Mouse (Mus musculus) spleen, adult 2 months (tissue): ENCODE measurements around the gene Dnmt1. TPM values are rescaled to one million over a fixed set of nuclear protein-coding genes. Genes with fewer than 3 reads are reported as not detected.

Experiments used
- DNase-seq, 2 experiments: peaks; one replicate each; pipeline versions ENCODE4 v3.0.0 to v3.0.0-alpha.2; 2012 to 2021; ENCODE audit warnings: low spot score in 2 of 2, low read depth in 1 of 2
- H3K27ac ChIP-seq: fragments of 200-500 bp; 2 replicates; pipeline ENCODE4 v1.5.1; 2012; ENCODE audit warnings: low read length, inconsistent platforms; ENCODE audit not compliant: insufficient read depth
- H3K27me3 ChIP-seq: fragments of 200-500 bp; 2 replicates; pipeline ENCODE4 v1.6.1; 2012; ENCODE audit warnings: mild to moderate bottlenecking, moderate library complexity, low read length, inconsistent platforms; ENCODE audit not compliant: control insufficient read depth, insufficient read depth
- H3K36me3 ChIP-seq: fragments of 200-500 bp; 2 replicates; pipeline ENCODE4 v1.6.1; 2012; ENCODE audit warnings: mild to moderate bottlenecking, low read length, inconsistent platforms; ENCODE audit not compliant: control insufficient read depth, insufficient read depth
- H3K4me1 ChIP-seq: fragments of 200-500 bp; 2 replicates; pipeline ENCODE4 v1.6.1; 2011; ENCODE audit warnings: inconsistent platforms; ENCODE audit not compliant: control insufficient read depth, insufficient read depth, insufficient read length
- H3K4me3 ChIP-seq: fragments of 200-500 bp; 2 replicates; pipeline ENCODE4 v1.5.1; 2011; ENCODE audit warnings: mild to moderate bottlenecking, inconsistent platforms; ENCODE audit not compliant: insufficient read depth, insufficient read length; ENCODE audit errors: extremely low read depth
- CTCF ChIP-seq: fragments of 200-500 bp; IDR thresholded peaks from 2 replicates; pipeline ENCODE4 v1.5.1; 2011; ENCODE audit warnings: mild to moderate bottlenecking, inconsistent platforms; ENCODE audit not compliant: insufficient read depth, insufficient read length, insufficient replicate concordance; ENCODE audit errors: extremely low read depth
- POLR2A ChIP-seq: fragments of 200-500 bp; IDR thresholded peaks from 2 replicates; pipeline ENCODE4 v1.6.1; 2011; ENCODE audit warnings: low read depth, low read length, inconsistent platforms
- WGBS: fragments of 180-500 bp; shearing (Covaris S2); methylation state at CpG from one replicate; pipeline ENCODE4 v1.1.7; 2018; 5-methylcytosine and 5-hydroxymethylcytosine counted together
- polyA plus RNA-seq: library from polyadenylated mRNA; depleted of rRNA; stranded (reverse); fragments of >200 nt; gene quantifications from 2 replicates; pipeline ENCODE4 v1.2.3, GENCODE M21; 2012

The Dnmt1 gene
- polyA plus RNA-seq, 1 experiment, result 37.0 TPM

- no peak for DNase-seq
- no peak overlapping the region for H3K4me3 ChIP-seq
- no peaks in the 10 kb centered on the region for H3K27me3 ChIP-seq
- TF ChIP-seq POLR2A (no peak), CTCF (no peak)
- peaks cover 16% of the 10 kb centered on the region for H3K36me3 ChIP-seq
- WGBS, result 91% methylated on average over 2 of the region's 2 CpGs
- H3K4me1 ChIP-seq, result no peaks in the 10 kb centered on the region
- no peak overlapping the region for H3K27ac ChIP-seq
Measured at GRCm38 (mm10) chr9:20943911-20944310, 15.8 kb downstream of the Dnmt1 start.

GRCm38 (mm10) chr9:20943396-20943795 is 16.3 kb downstream of the Dnmt1 start:
- Histone ChIP-seq H3K4me3 (no peak overlapping the region), H3K27ac (no peak overlapping the region), H3K36me3 (peaks cover 21% of the 10 kb centered on the region), H3K4me1 (no peaks in the 10 kb centered on the region), H3K27me3 (no peaks in the 10 kb centered on the region)
- 93% methylated on average over 7 of the region's 7 CpGs for WGBS
- TF ChIP-seq POLR2A (no peak), CTCF (no peak)
- no peak for DNase-seq

- TF ChIP-seq CTCF (no peak), POLR2A (no peak)
- 73% methylated on average over 3 of the region's 3 CpGs for WGBS
- DNase-seq, result no peak
Measured at GRCm38 (mm10) chr9:20923258-20923657, 36.4 kb downstream of the Dnmt1 start.

DNA sequence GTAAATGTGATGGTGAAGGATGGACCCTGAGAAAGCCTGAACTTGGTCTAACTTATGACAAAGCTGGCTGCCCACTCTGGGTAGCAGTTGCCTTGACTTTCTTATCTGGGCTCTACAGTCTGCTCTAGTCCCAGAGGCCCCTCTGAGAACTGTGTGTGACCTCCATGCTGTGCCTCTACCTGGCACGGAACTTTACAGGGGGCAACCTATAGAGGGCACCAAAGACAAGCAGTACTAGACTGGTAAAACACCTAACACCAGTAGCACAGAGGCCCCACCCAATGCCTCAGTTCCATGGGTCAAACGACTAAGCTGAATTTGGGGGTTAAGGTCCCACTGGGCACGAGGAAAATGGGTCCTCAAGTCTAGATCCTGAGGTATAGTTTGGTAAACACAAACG is 43.5 kb downstream of the Dnmt1 start:
- Histone ChIP-seq H3K4me3 (no peak overlapping the region), H3K4me1 (no peaks in the 10 kb centered on the region), H3K36me3 (peaks cover 61% of the 10 kb centered on the region), H3K27ac (no peak overlapping the region), H3K27me3 (no peaks in the 10 kb centered on the region)
- WGBS, result 76% methylated on average over 4 of the region's 4 CpGs
- peak; percentile 15 to 26 for DNase-seq
- TF ChIP-seq POLR2A, result no peak
- peak; percentile 31; the same call in 1 of the 2 replicates for TF ChIP-seq CTCF

More at GRCm38 (mm10) chr9:20923258-20923657, 36.4 kb downstream of the Dnmt1 start:
- Histone ChIP-seq H3K27ac (no peak overlapping the region), H3K27me3 (no peaks in the 10 kb centered on the region), H3K36me3 (peaks cover 62% of the 10 kb centered on the region), H3K4me1 (no peaks in the 10 kb centered on the region), H3K4me3 (no peak overlapping the region)

- Histone ChIP-seq H3K4me3 (no peak overlapping the region), H3K36me3 (peaks cover 73% of the 10 kb centered on the region), H3K27ac (no peak overlapping the region), H3K4me1 (no peaks in the 10 kb centered on the region), H3K27me3 (no peaks in the 10 kb centered on the region)
- no peak for TF ChIP-seq POLR2A
- TF ChIP-seq CTCF, result no peak
- WGBS, result 94% methylated on average over 9 of the region's 9 CpGs
- DNase-seq, result no peak
Measured at GRCm38 (mm10) chr9:20909948-20910347, 49.7 kb downstream of the Dnmt1 start.

DNA sequence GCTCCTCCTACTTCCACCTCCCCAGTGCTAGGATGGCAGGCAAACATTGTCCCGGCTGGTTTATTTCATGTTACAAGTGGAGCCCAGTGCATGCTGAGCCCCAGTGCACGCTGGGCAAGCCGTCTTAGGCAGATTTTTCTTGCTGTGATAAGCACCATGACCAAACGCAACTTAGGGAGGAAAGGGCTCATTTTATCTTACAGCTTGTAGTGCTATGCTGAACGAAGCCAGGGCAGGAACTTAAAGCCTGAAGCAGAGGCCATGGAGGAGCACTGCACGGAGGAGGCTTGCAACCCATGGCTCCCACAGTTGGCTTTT is 57.6 kb downstream of the Dnmt1 start:
- no peak for DNase-seq
- peaks cover 5% of the 10 kb centered on the region; the same call in 1 of the 2 replicates for H3K4me1 ChIP-seq
- no peaks in the 10 kb centered on the region for H3K27me3 ChIP-seq
- TF ChIP-seq POLR2A (no peak), CTCF (no peak)
- no peak overlapping the region for H3K27ac ChIP-seq
- WGBS, result 46% methylated on average over 6 of the region's 6 CpGs
- peaks cover 9% of the 10 kb centered on the region for H3K36me3 ChIP-seq
- H3K4me3 ChIP-seq, result no peak overlapping the region

- no peak overlapping the region for H3K4me3 ChIP-seq
- TF ChIP-seq CTCF (peak; percentile 64; the same call in 1 of the 2 replicates), POLR2A (no peak)
- WGBS, result 13% methylated on average over 13 of the region's 13 CpGs
- DNase-seq, result peak; percentile 23 to 38
- H3K27ac ChIP-seq, result no peak overlapping the region
- peaks cover 5% of the 10 kb centered on the region; the same call in 1 of the 2 replicates for H3K4me1 ChIP-seq
- H3K27me3 ChIP-seq, result no peaks in the 10 kb centered on the region
- H3K36me3 ChIP-seq, result peaks cover 5% of the 10 kb centered on the region
Measured at GRCm38 (mm10) chr9:20901466-20902173, 58.1 kb downstream of the Dnmt1 start.
